Mouse (Mus musculus) myocyte (in vitro differentiated cells): Measurements from ENCODE around the gene Ms4a10. TPM values are rescaled to one million over a fixed set of nuclear protein-coding genes. Genes with fewer than 3 reads are reported as not detected.

Experiments used
- H3K27me3 ChIP-seq: one replicate; pipeline ENCODE4 v1.6.1; 2011; ENCODE audit not compliant: control insufficient read depth, insufficient read depth, insufficient read length
- H3K36me3 ChIP-seq: one replicate; pipeline ENCODE4 v1.6.1; 2011; ENCODE audit not compliant: control insufficient read depth, insufficient read depth
- H3K4me2 ChIP-seq: one replicate; pipeline ENCODE4 v1.6.1; 2011; ENCODE audit warnings: low read depth, control low read depth
- H3K4me3 ChIP-seq: one replicate; pipeline ENCODE4 v1.5.1; 2011; ENCODE audit warnings: mild to moderate bottlenecking, control low read depth, moderate library complexity
- H3K79me2 ChIP-seq: one replicate; pipeline ENCODE4 v1.6.1; 2011; ENCODE audit not compliant: control insufficient read depth, insufficient read depth
- H3ac ChIP-seq: one replicate; pipeline ENCODE4 v1.6.1; 2011; ENCODE audit not compliant: control insufficient read depth, insufficient read length
- E2F4 ChIP-seq: IDR thresholded peaks from one replicate; pipeline ENCODE4 v1.6.1; 2011; ENCODE audit warnings: mild to moderate bottlenecking, control low read depth, moderate library complexity; ENCODE audit not compliant: insufficient read depth
- MAX ChIP-seq: IDR thresholded peaks from one replicate; pipeline ENCODE4 v1.6.1; 2011; ENCODE audit warnings: low read depth, mild to moderate bottlenecking, control low read depth
- MYOD1 ChIP-seq, 3 experiments: IDR thresholded peaks; one replicate each; pipeline ENCODE4 v1.6.1; 2011; ENCODE audit warnings: control low read depth in 2 of 3, low read depth in 2 of 3, mild to moderate bottlenecking in 2 of 3, moderate library complexity in 1 of 3; ENCODE audit not compliant: insufficient read length in 2 of 3, control insufficient read depth in 1 of 3
- MYOG ChIP-seq, 3 experiments: IDR thresholded peaks; one replicate each; pipeline ENCODE4 v1.6.1; 2011; ENCODE audit warnings: control low read depth in 2 of 3, low read depth in 2 of 3, mild to moderate bottlenecking in 2 of 3; ENCODE audit not compliant: insufficient read length in 2 of 3, control insufficient read depth in 1 of 3, insufficient read depth in 1 of 3
- POLR2A ChIP-seq: IDR thresholded peaks from one replicate; pipeline ENCODE4 v1.6.1; 2011; ENCODE audit warnings: low read depth, mild to moderate bottlenecking, control low read depth, moderate library complexity; ENCODE audit not compliant: insufficient read length
- POLR2AphosphoS2 ChIP-seq: IDR thresholded peaks from one replicate; pipeline ENCODE4 v1.6.1; 2011; ENCODE audit warnings: low read depth, control low read depth; ENCODE audit not compliant: insufficient read length
- REST ChIP-seq: IDR thresholded peaks from one replicate; pipeline ENCODE4 v1.6.1; 2011; ENCODE audit warnings: mild to moderate bottlenecking, control low read depth, moderate library complexity; ENCODE audit not compliant: insufficient read depth, insufficient read length
- SRF ChIP-seq: IDR thresholded peaks from one replicate; pipeline ENCODE4 v1.6.1; 2011; ENCODE audit warnings: low read depth; ENCODE audit not compliant: control insufficient read depth, insufficient read length
- TCF12 ChIP-seq: IDR thresholded peaks from one replicate; pipeline ENCODE4 v1.6.1; 2011; ENCODE audit warnings: mild to moderate bottlenecking, control low read depth; ENCODE audit not compliant: poor library complexity, insufficient read depth, severe bottlenecking
- TCF3 ChIP-seq: IDR thresholded peaks from one replicate; pipeline ENCODE4 v1.6.1; 2011; ENCODE audit warnings: low read depth, control low read depth; ENCODE audit not compliant: insufficient read length
- USF1 ChIP-seq: IDR thresholded peaks from one replicate; pipeline ENCODE4 v1.6.1; 2011; ENCODE audit warnings: low read depth, mild to moderate bottlenecking, control low read depth, moderate library complexity
- polyA plus RNA-seq: library from polyadenylated mRNA; unstranded; fragments of >200 nt; fragmentation: generic; extraction: Trizol; gene quantifications from one replicate; pipeline ENCODE4 v1.2.1, GENCODE M21; 2012; ENCODE audit warnings: missing spikeins

The Ms4a10 gene
- polyA plus RNA-seq, 1 experiment, result 0.30 TPM

- Histone ChIP-seq H3ac (no peak overlapping the region), H3K4me3 (no peak overlapping the region), H3K79me2 (no peaks in the 10 kb centered on the region), H3K27me3 (peaks cover 45% of the 10 kb centered on the region), H3K36me3 (no peaks in the 10 kb centered on the region), H3K4me2 (no peak overlapping the region)
- TF ChIP-seq SRF (no peak), TCF3 (no peak), MYOD1 (IDR thresholded peaks at IDR 0.05; ENCODE audit: control insufficient read depth in 1 of 3, insufficient read length in 2 of 3, low read depth in 2 of 3) (no peak)
Observed at GRCm38 (mm10) chr19:10968578-10968977, 5.9 kb downstream of the Ms4a10 start.

- Histone ChIP-seq H3K79me2 (no peaks in the 10 kb centered on the region), H3ac (no peak overlapping the region), H3K36me3 (no peaks in the 10 kb centered on the region), H3K27me3 (peaks cover 66% of the 10 kb centered on the region), H3K4me3 (no peak overlapping the region), H3K4me2 (no peak overlapping the region)
- no peak for TF ChIP-seq POLR2AphosphoS2
- no peak for TF ChIP-seq USF1
- TF ChIP-seq TCF12, result no peak
- no peak for TF ChIP-seq REST
- no peak for TF ChIP-seq MAX
- TF ChIP-seq POLR2A, result no peak
Observed at GRCm38 (mm10) chr19:10965721-10966120, 8.7 kb downstream of the Ms4a10 start.

- Histone ChIP-seq H3K36me3 (no peaks in the 10 kb centered on the region), H3K4me3 (no peak overlapping the region), H3K79me2 (no peaks in the 10 kb centered on the region), H3ac (no peak overlapping the region), H3K4me2 (no peak overlapping the region), H3K27me3 (peaks cover 39% of the 10 kb centered on the region)
- TF ChIP-seq POLR2A (no peak), TCF12 (no peak), E2F4 (no peak), SRF (no peak), MYOD1 (IDR thresholded peaks at IDR 0.05; ENCODE audit: control insufficient read depth in 1 of 3, insufficient read length in 2 of 3, low read depth in 2 of 3) (no peak), MYOG (IDR thresholded peaks at IDR 0.05; ENCODE audit: control insufficient read depth in 1 of 3, insufficient read depth in 1 of 3, insufficient read length in 2 of 3, low read depth in 2 of 3) (no peak)
Observed at GRCm38 (mm10) chr19:10959978-10960346, 14.5 kb downstream of the Ms4a10 start.

GRCm38 (mm10) chr19:10959085-10959977 is 15.1 kb downstream of the Ms4a10 start:
- Histone ChIP-seq H3K36me3 (no peaks in the 10 kb centered on the region), H3K4me3 (no peak overlapping the region), H3K79me2 (no peaks in the 10 kb centered on the region), H3ac (no peak overlapping the region), H3K27me3 (peaks cover 33% of the 10 kb centered on the region), H3K4me2 (peak overlapping the region; percentile 21)
- TF ChIP-seq USF1 (no peak), SRF (no peak), MAX (no peak), TCF12 (no peak), MYOG (IDR thresholded peaks at IDR 0.05; ENCODE audit: control insufficient read depth in 1 of 3, insufficient read depth in 1 of 3, insufficient read length in 2 of 3, low read depth in 2 of 3) (peak in 1 of 3 experiments; percentile 31), MYOD1 (IDR thresholded peaks at IDR 0.05; ENCODE audit: control insufficient read depth in 1 of 3, insufficient read length in 2 of 3, low read depth in 2 of 3) (peak; percentile 91 to 96 (median 93))

GRCm38 (mm10) chr19:10952021-10952939 is 22.2 kb downstream of the Ms4a10 start:
- H3K4me2 ChIP-seq, result peak overlapping the region; percentile 72
- H3K79me2 ChIP-seq, result peaks cover 14% of the 10 kb centered on the region
- H3ac ChIP-seq, result no peak overlapping the region
- TF ChIP-seq MYOG (IDR thresholded peaks at IDR 0.05; ENCODE audit: control insufficient read depth in 1 of 3, insufficient read depth in 1 of 3, insufficient read length in 2 of 3, low read depth in 2 of 3) (peak in 2 of 3 experiments; percentile 80 to 82), POLR2AphosphoS2 (no peak), MYOD1 (IDR thresholded peaks at IDR 0.05; ENCODE audit: control insufficient read depth in 1 of 3, insufficient read length in 2 of 3, low read depth in 2 of 3) (peak; percentile 54 to 77 (median 56))
- no peak overlapping the region for H3K4me3 ChIP-seq
- no peaks in the 10 kb centered on the region for H3K27me3 ChIP-seq
- no peaks in the 10 kb centered on the region for H3K36me3 ChIP-seq
